Mouse (Mus musculus) ES-E14 (cell line): Measurements from ENCODE around the gene Adam8.

ENCODE experiments used
- CHD2 ChIP-seq: IDR thresholded peaks from 2 replicates; pipeline ENCODE4 v1.6.1; 2014; ENCODE audit warnings: mild to moderate bottlenecking, low read depth, low read length, inconsistent platforms
- ZNF384 ChIP-seq: IDR thresholded peaks from 2 replicates; pipeline ENCODE4 v1.6.1; 2012; ENCODE audit warnings: low read depth, low read length, inconsistent platforms

DNA sequence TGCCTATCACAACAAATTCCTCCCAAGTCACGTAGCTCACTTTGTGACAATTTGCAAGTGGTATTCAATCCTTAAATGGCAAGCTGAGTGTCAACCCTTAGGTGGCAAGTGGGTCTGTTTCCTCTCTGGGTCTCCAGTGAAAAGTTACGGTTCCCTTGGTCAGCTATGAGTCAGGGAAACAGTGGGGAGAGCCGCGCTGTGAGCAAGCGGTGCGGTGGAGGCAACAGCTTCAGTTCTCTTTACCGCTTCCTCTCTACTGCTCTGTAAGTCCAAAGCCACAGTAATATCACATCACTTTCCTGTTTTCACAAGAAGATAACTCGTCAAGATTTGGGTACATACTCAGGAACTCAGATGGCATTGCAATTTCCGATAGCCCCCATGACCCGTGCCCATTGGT is 18.1 kb downstream of the Adam8 start:
- TF ChIP-seq CHD2 (no peak), ZNF384 (no peak)
